Mouse (Mus musculus): Measurements from ENCODE around the gene Ntm. TPM values are rescaled to one million over a fixed set of nuclear protein-coding genes. Genes with fewer than 3 reads are reported as not detected.
A peak's percentile ranks its signal among the peaks of the same experiment; 100 is the strongest.

Ntm gene
- polyA plus RNA-seq, 1 experiment from 2014 or later: 8.9 TPM

DNA sequence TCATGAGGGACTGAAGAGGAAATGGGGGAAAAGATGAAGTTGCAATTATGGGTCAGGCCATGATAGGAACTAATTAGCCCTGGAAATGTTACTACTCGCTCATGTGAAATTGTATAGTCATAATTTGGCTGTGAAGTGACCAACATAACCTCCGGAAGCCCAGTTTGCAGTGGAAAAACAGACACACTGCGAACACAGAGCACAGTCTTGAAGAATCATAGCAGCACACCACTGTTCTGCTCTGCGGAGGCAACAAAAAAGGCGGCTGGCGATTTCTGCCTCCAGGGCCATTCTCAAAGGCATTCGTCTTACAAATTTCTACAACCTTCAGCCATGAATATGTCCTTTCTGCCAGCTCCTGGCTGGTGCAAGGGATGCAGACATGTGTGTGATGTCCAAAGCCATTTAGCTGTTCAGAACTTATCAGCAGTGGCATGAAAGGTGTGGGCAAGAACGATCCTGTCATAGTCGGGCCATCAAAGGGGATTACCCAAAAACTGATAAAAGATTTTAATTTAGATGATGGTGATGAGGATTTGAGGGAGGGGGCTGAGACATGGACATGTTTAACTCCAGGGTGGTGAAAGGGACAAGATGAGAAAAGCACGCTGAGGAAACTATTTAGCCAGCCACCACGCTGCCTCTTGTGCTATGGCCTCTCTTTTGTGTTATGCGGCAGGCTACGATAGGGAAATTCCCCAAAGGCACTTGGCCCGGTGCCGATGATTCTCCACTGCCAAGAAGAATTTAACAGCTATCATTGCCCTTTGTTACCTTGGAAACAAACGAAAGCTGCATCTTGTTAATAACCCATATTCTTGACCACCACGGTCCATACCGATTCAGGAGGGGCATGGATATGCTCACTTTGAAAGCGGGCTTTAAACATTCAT is 235.2 kb downstream of the Ntm start:
- Histone ChIP-seq H3K4me2 (replicated peaks) (no peak overlapping the region), H3K4me3 (replicated peaks) (no peak overlapping the region), H3K36me3 (no peaks in the 10 kb centered on the region), H3K4me1 (replicated peaks) (no peaks in the 10 kb centered on the region), H3K9ac (no peak overlapping the region), H3K27ac (no peak overlapping the region), H3K27me3 (replicated peaks) (no peaks in the 10 kb centered on the region), H3K9me3 (no peaks in the 10 kb centered on the region)
- 0 out of 2 replicates have a peak, but pooled peaks have one; percentile 34 for ATAC-seq
- 60% methylated on average over 19 of the region's 19 CpGs for WGBS

DNA sequence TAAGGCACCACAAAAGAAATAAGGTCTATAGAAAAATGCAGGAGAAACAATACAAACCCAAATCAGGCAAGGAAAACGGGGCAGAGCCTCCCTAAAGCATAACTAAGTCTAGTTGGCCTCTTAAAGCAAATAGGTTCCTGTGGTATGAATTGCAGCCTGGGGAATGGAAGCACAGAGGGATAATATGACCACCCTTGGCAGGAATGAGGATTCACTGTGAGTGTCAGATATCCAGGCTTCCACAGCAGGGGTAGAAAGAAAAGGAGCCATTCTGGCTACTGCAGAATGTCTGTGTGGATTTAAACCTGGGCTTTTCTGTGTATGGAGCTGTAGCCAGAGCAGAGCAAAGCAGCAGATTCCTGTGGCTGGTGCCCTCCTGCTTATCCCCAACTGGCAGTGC is 241.5 kb downstream of the Ntm start:
- Histone ChIP-seq H3K4me1 (replicated peaks) (no peaks in the 10 kb centered on the region), H3K27ac (no peak overlapping the region), H3K4me2 (replicated peaks) (no peak overlapping the region), H3K36me3 (no peaks in the 10 kb centered on the region), H3K27me3 (replicated peaks) (no peaks in the 10 kb centered on the region), H3K9me3 (no peaks in the 10 kb centered on the region), H3K9ac (no peak overlapping the region), H3K4me3 (replicated peaks) (no peak overlapping the region)
- WGBS: 63% methylated on average over 1 of the region's 1 CpGs
- no peak for ATAC-seq

DNA sequence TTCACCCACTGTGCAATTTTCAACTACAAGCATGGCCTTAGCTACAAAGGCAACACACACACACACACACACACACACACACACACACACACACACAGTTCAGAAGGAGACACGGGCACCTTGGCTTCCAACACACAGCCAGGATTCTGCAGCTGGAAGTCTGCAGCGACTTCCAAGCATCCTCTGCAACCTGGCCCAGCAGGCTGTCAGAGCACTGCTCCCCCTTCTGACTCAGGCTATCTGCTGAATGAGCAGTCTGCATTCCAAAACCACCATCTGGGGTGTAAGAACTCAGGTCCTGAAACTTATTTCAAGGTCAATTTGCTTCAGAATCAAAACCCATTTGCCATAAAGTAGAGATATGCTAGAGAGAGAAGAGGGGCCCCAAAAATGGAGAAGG is 246.1 kb downstream of the Ntm start:
- H3K9me3 ChIP-seq: no peaks in the 10 kb centered on the region
- H3K9ac ChIP-seq: no peak overlapping the region
- H3K27me3 ChIP-seq (replicated peaks): no peaks in the 10 kb centered on the region
- no peak overlapping the region for H3K4me3 ChIP-seq (replicated peaks)
- no peaks in the 10 kb centered on the region for H3K4me1 ChIP-seq (replicated peaks)
- H3K4me2 ChIP-seq (replicated peaks): no peak overlapping the region
- 55% methylated on average over 2 of the region's 2 CpGs for WGBS
- no peaks in the 10 kb centered on the region for H3K36me3 ChIP-seq
- H3K27ac ChIP-seq: no peak overlapping the region
- ATAC-seq: no peak

DNA sequence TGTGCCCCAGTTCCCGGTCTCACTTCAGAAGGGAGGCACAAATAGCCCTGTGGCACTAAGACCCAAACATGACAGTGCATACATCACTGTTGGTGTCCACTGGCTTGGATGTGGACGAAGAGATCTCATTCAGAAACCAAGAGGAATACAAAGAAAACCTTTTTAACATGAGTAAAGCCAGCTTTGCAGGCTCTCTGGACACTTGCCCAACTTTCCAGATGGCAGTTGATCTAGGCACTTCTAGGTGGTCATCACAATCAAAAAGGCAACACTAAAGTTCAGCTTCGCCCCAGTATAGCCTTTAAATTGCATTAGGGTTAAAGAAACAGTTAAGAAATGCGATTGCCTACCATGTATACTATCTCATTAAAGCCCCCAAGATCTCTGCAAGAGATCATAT is 264.7 kb downstream of the Ntm start:
- H3K4me2 ChIP-seq (replicated peaks): no peak overlapping the region
- no peak overlapping the region for H3K4me3 ChIP-seq (replicated peaks)
- no peaks in the 10 kb centered on the region for H3K36me3 ChIP-seq
- no peak overlapping the region for H3K9ac ChIP-seq
- no peaks in the 10 kb centered on the region for H3K27me3 ChIP-seq (replicated peaks)
- WGBS: 83% methylated on average over 4 of the region's 4 CpGs
- H3K27ac ChIP-seq: no peak overlapping the region
- ATAC-seq: no peak
- H3K9me3 ChIP-seq: no peaks in the 10 kb centered on the region
- H3K4me1 ChIP-seq (replicated peaks): no peaks in the 10 kb centered on the region

DNA sequence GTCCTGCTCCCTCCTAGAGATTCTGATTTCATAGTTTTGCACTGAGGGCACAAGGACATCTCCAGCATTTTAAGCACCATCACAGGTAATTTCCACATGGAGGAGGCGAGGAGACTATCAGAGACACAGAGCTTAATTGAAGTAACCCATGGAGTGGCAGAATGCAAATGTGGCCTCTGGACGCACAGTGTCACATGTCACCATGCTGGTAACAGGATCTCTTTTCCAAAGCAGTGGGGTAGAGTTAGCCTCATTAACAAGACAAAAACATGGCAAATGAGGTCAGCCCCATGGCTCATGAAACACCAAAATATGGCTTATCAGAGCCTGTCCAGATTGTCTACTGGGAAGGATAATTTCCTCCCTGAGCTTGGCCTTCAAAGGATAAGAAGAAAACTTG is 268.8 kb downstream of the Ntm start:
- no peak overlapping the region for H3K4me2 ChIP-seq (replicated peaks)
- no peak overlapping the region for H3K9ac ChIP-seq
- H3K27me3 ChIP-seq (replicated peaks): no peaks in the 10 kb centered on the region
- H3K9me3 ChIP-seq: no peaks in the 10 kb centered on the region
- no peak for ATAC-seq
- 75% methylated on average over 2 of the region's 2 CpGs for WGBS
- no peaks in the 10 kb centered on the region for H3K4me1 ChIP-seq (replicated peaks)
- no peak overlapping the region for H3K27ac ChIP-seq
- no peaks in the 10 kb centered on the region for H3K36me3 ChIP-seq
- no peak overlapping the region for H3K4me3 ChIP-seq (replicated peaks)

DNA sequence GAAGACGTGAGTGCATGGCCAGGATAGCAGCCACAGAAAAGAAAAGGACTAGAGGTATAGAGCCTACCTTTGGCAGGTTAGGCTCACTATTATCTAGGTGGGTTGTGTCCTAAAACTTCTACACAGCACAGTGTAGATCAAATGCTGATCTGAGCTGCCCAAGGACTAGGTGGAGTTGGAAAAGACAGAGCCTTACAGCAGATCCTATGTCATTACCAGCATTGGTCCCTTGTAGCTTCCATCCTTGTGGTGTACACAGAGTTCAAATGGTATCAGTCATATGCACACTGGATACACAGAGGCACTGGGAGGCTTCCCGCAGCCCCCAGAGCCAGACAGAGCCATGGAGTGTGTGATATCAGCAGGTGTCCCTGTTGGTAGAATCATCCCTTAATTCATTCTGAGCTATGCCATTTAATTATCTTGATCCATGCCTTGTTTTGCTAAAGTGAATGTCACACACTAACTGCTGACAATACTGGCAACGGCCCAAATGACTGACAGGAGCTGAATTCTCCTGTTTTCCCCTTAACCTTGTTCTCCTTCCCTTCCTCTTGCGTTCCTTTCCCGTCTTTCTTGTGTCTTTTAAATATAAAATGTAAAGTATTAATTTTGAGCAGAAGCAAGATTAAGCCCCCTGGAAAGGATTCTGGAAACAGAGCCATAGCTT is 271.6 kb downstream of the Ntm start:
- Histone ChIP-seq H3K4me1 (replicated peaks) (no peaks in the 10 kb centered on the region), H3K36me3 (no peaks in the 10 kb centered on the region), H3K4me3 (replicated peaks) (no peak overlapping the region), H3K9ac (no peak overlapping the region), H3K4me2 (replicated peaks) (no peak overlapping the region), H3K27ac (no peak overlapping the region), H3K9me3 (no peaks in the 10 kb centered on the region), H3K27me3 (replicated peaks) (no peaks in the 10 kb centered on the region)
- ATAC-seq: no peak
- 82% methylated on average over 5 of the region's 5 CpGs for WGBS

DNA sequence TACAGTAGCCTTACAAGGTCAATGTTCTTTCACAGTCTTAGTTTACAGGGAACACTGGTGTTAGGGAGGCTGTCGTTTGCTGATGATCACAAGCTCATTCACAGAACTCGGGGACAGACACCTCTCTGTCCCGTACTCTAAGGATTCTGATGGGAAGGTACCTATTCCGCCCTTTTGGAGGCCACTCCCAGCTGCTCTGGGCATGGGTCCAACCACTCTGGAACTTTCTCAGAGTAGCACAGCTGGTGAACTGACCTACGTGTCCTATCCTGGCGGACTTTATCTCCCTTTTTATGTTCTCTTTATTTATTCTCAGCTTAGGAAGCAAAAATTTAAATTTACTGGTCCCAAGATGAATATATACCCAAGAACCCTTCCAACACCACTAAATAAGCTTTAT is 280.7 kb downstream of the Ntm start:
- Histone ChIP-seq H3K27me3 (replicated peaks) (no peaks in the 10 kb centered on the region), H3K9ac (no peak overlapping the region), H3K36me3 (no peaks in the 10 kb centered on the region), H3K9me3 (no peaks in the 10 kb centered on the region), H3K4me3 (replicated peaks) (no peak overlapping the region), H3K4me2 (replicated peaks) (no peak overlapping the region), H3K4me1 (replicated peaks) (no peaks in the 10 kb centered on the region), H3K27ac (no peak overlapping the region)
- WGBS: 63% methylated on average over 6 of the region's 6 CpGs
- no peak for ATAC-seq

DNA sequence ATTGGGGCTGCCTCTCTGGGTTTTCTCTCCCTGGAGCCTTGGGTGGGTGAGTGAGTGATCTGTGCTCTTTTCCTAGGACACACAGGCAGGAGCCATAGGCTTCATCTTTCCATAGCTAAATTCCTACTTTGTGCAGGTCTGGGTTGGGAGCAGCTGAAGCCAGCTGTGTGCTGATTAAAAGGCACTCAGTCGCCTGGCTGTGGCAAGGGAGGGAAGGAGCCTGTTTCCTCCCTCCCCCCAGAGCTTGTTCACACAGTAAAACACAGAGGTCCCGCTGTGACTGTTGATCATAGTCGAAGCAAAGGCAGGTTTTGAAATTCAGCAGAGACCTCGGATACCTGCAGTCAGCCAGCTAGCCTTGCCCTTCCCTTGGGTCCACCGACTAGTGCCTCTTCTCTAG is 282.3 kb downstream of the Ntm start:
- Histone ChIP-seq H3K4me3 (replicated peaks) (no peak overlapping the region), H3K36me3 (no peaks in the 10 kb centered on the region), H3K9me3 (no peaks in the 10 kb centered on the region), H3K27ac (no peak overlapping the region), H3K27me3 (replicated peaks) (no peaks in the 10 kb centered on the region), H3K4me2 (replicated peaks) (no peak overlapping the region), H3K4me1 (replicated peaks) (no peaks in the 10 kb centered on the region), H3K9ac (no peak overlapping the region)
- ATAC-seq: no peak
- 6% methylated on average over 5 of the region's 5 CpGs for WGBS

DNA sequence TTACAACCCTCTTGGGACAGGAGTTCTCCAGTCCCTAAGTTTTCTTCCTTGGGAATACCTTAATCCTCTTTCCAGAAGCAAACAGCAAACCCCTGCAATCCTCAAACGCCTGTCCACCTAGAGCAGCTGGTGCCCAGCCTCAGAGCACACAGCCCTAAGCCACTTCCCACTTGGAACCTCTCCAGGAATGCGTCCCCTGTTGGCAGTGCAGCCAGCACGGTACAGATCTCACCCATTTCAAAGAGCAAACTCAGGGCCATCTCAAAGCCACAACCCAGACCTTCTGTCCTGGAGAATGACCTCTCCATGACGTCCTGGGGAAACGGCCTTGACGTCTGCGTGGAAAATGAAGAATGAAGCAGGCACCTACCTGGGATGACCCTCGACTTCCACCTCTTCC is 289.0 kb downstream of the Ntm start:
- Histone ChIP-seq H3K9me3 (no peaks in the 10 kb centered on the region), H3K4me1 (replicated peaks) (no peaks in the 10 kb centered on the region), H3K27me3 (replicated peaks) (no peaks in the 10 kb centered on the region), H3K9ac (no peak overlapping the region), H3K4me2 (replicated peaks) (no peak overlapping the region), H3K27ac (no peak overlapping the region), H3K4me3 (replicated peaks) (no peak overlapping the region), H3K36me3 (no peaks in the 10 kb centered on the region)
- WGBS: 48% methylated on average over 8 of the region's 8 CpGs
- ATAC-seq: no peak

DNA sequence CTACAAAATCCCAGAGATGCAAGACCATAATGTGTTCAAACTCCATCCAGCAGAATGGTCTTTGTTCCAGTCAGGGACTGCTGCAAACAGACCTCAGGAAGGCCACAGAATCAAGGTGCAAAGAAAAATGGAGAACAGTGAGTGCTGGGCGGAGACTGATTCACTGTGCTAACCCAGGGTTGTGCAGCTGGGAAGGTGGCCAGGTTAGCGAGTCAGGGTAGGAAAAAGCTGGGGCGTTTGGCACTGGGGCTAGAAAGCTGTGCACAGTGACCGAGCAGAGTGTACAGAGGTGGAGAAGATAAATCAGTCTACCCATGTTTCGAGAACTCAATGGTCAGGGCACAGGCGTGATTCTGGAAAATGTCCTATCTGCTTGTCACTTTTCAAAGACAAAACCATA is 291.1 kb downstream of the Ntm start:
- no peak overlapping the region for H3K27ac ChIP-seq
- no peak overlapping the region for H3K4me2 ChIP-seq (replicated peaks)
- no peak overlapping the region for H3K4me3 ChIP-seq (replicated peaks)
- H3K27me3 ChIP-seq (replicated peaks): no peaks in the 10 kb centered on the region
- no peak overlapping the region for H3K9ac ChIP-seq
- no peaks in the 10 kb centered on the region for H3K9me3 ChIP-seq
- no peaks in the 10 kb centered on the region for H3K4me1 ChIP-seq (replicated peaks)
- ATAC-seq: no peak
- no peaks in the 10 kb centered on the region for H3K36me3 ChIP-seq
- 67% methylated on average over 6 of the region's 6 CpGs for WGBS

DNA sequence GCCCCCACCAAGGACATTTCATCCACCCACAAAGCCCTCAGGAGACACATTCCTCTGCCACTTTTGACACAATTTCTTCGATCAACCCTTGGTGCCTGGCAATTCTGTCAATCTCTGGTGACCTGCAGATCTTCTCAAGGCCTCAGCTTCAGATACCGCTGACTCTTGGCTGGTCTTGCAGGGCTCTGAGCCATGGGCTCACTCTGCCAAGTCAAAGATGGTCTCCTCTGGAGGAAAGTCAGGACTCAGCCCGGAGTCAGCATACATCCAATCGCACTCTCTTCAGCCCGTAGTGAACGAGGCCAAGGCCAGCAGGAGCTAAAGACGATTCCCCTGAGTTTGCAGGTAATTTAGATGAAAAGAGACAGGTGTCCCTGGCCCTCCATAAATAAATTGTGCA is 299.7 kb downstream of the Ntm start:
- Histone ChIP-seq H3K9me3 (no peaks in the 10 kb centered on the region), H3K4me2 (replicated peaks) (no peak overlapping the region), H3K4me3 (replicated peaks) (no peak overlapping the region), H3K4me1 (replicated peaks) (0 out of 2 replicates have a peak, but pooled peaks cover 2% of the 10 kb centered on the region), H3K9ac (no peak overlapping the region), H3K27ac (no peak overlapping the region), H3K36me3 (no peaks in the 10 kb centered on the region), H3K27me3 (replicated peaks) (no peaks in the 10 kb centered on the region)
- 68% methylated on average over 7 of the region's 7 CpGs for WGBS
- no peak for ATAC-seq

DNA sequence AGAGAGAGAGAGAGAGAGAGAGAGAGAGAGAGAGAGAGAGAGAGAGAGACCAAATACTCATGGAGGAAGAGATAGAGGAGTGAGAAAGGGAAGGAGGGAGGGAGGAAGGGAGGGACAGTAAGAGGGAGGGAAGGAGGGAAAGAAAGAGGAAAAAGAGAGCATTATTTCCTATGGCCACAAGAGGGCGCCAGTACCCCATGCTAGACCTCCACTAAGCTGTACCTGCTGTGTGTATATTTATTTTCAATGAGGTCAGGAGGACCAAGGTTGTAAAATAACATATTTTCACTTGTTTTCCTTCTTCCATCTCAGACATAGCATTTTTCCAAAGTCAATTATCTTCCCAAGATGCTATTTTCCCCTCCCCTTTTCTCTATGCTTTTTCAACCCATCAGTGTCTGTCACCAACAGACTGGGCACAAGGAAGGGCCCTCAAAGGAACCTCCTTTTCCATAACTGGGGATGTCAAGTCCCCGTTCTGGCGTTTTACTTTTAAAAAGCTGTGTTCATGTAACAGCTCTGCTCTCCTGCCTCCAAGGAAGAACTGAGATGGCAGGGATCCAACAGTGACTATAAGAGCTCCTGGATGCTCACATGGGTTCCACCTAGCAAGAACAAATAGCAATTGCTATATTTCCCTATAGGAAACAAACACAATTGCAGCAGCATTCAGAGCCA is 301.3 kb downstream of the Ntm start:
- no peaks in the 10 kb centered on the region for H3K36me3 ChIP-seq
- no peaks in the 10 kb centered on the region for H3K9me3 ChIP-seq
- no peak overlapping the region for H3K4me2 ChIP-seq (replicated peaks)
- H3K27me3 ChIP-seq (replicated peaks): no peaks in the 10 kb centered on the region
- H3K4me1 ChIP-seq (replicated peaks): 0 out of 2 replicates have a peak, but pooled peaks cover 2% of the 10 kb centered on the region
- ATAC-seq: no peak
- H3K27ac ChIP-seq: no peak overlapping the region
- WGBS: 16% methylated on average over 3 of the region's 3 CpGs
- H3K9ac ChIP-seq: no peak overlapping the region
- H3K4me3 ChIP-seq (replicated peaks): no peak overlapping the region
